Mouse (Mus musculus) limb, embryonic 14.5 days (tissue): ENCODE measurements around the gene Fbxo28. TPM values are rescaled to one million over a fixed set of nuclear protein-coding genes. Genes with fewer than 3 reads are reported as not detected.

Source experiments
- ATAC-seq: fragments of 200-750 bp; cut with Nextera tagmentation; 2 replicates; pipeline ENCODE4 v1.8.0; 2017; ENCODE audit warnings: low read depth, moderate number of reproducible peaks, moderate TSS enrichment; ENCODE audit not compliant: low FRiP score
- DNase-seq: peaks from one replicate; pipeline ENCODE4 v3.0.0-alpha.2; 2015; ENCODE audit warnings: low spot score
- H3K27ac ChIP-seq: fragments of 300-500 bp; sonication (generic); replicated peaks from 2 replicates; pipeline ENCODE4 v1.5.1; 2014; ENCODE audit warnings: low read depth, mild to moderate bottlenecking, low read length, moderate library complexity, mixed read lengths
- H3K27me3 ChIP-seq: fragments of 300-500 bp; sonication (generic); 2 replicates; pipeline ENCODE4 v1.6.1; 2014; ENCODE audit warnings: low read length, mixed read lengths; ENCODE audit not compliant: control insufficient read depth, insufficient read depth
- H3K36me3 ChIP-seq: fragments of 300-500 bp; sonication (generic); 2 replicates; pipeline ENCODE4 v1.6.1; 2014; ENCODE audit warnings: mild to moderate bottlenecking, low read length, moderate library complexity, mixed read lengths; ENCODE audit not compliant: control insufficient read depth, insufficient read depth
- H3K4me1 ChIP-seq: fragments of 300-500 bp; sonication (generic); 2 replicates; pipeline ENCODE4 v1.6.1; 2014; ENCODE audit warnings: antibody characterized with exemption, low read length, mixed read lengths; ENCODE audit not compliant: control insufficient read depth, insufficient read depth
- H3K4me2 ChIP-seq: fragments of 300-500 bp; sonication (generic); replicated peaks from 2 replicates; pipeline ENCODE4 v1.6.1; 2014; ENCODE audit warnings: low read depth, mild to moderate bottlenecking, low read length, moderate library complexity; ENCODE audit not compliant: severe bottlenecking
- H3K4me3 ChIP-seq: fragments of 300-500 bp; sonication (generic); replicated peaks from 2 replicates; pipeline ENCODE4 v1.5.1; 2014; ENCODE audit warnings: low read length
- H3K9ac ChIP-seq: fragments of 300-500 bp; sonication (generic); 2 replicates; pipeline ENCODE4 v1.6.1; 2014; ENCODE audit warnings: mild to moderate bottlenecking, low read depth, low read length, moderate library complexity; ENCODE audit not compliant: severe bottlenecking
- H3K9me3 ChIP-seq: fragments of 300-500 bp; sonication (generic); 2 replicates; pipeline ENCODE4 v1.6.1; 2016; ENCODE audit warnings: low read length; ENCODE audit not compliant: control insufficient read depth
- POLR2A ChIP-seq: fragments of 200-500 bp; IDR thresholded peaks from 2 replicates; pipeline ENCODE4 v1.8.0; 2012; ENCODE audit warnings: inconsistent platforms, mild to moderate bottlenecking, moderate library complexity, borderline replicate concordance; ENCODE audit not compliant: insufficient read depth, insufficient read length; ENCODE audit errors: extremely low read depth
- WGBS: fragments of 180-500 bp; shearing (Covaris S2); extraction: QIAGEN DNeasy Blood & Tissue Kit; methylation state at CpG from one replicate; pipeline ENCODE4 v1.1.7; 2014; 5-methylcytosine and 5-hydroxymethylcytosine counted together
- polyA plus RNA-seq, 2 experiments: library from polyadenylated mRNA; depleted of rRNA in 1 of 2; stranded (reverse) in 1 of 2; unstranded in 1 of 2; fragments of >200 nt; fragmentation: Nextera tagmentation in 1 of 2; extraction: Ambion mirVana in 1 of 2; gene quantifications; 2 replicates each; pipeline versions ENCODE4 v1.2.1 to v1.2.3; 2012 to 2014

The Fbxo28 gene
- polyA plus RNA-seq, 2 experiments, result 19.0 to 26.9 TPM

- Histone ChIP-seq H3K4me1 (peaks cover 3% of the 10 kb centered on the region; the same call in 1 of the 2 replicates), H3K4me2 (no peak overlapping the region), H3K27me3 (no peaks in the 10 kb centered on the region), H3K9ac (no peak overlapping the region), H3K9me3 (no peaks in the 10 kb centered on the region), H3K27ac (no peak overlapping the region), H3K4me3 (no peak overlapping the region), H3K36me3 (no peaks in the 10 kb centered on the region)
- no peak for DNase-seq
- no peak for TF ChIP-seq POLR2A
- ATAC-seq, result no peak
- WGBS, result 83% methylated on average over 7 of the region's 7 CpGs
These were observed 39.3 kb upstream of the Fbxo28 start for GRCm38 (mm10) chr1:182380683-182381082.

GRCm38 (mm10) chr1:182378876-182379275, 37.4 kb upstream of the Fbxo28 start:
- WGBS, result 80% methylated on average over 7 of the region's 7 CpGs
- H3K27me3 ChIP-seq, result no peaks in the 10 kb centered on the region
- no peak overlapping the region for H3K4me2 ChIP-seq
- no peaks in the 10 kb centered on the region for H3K9me3 ChIP-seq
- no peak overlapping the region for H3K27ac ChIP-seq
- H3K9ac ChIP-seq, result no peak overlapping the region
- DNase-seq, result no peak
- no peak for ATAC-seq
- H3K4me3 ChIP-seq, result no peak overlapping the region
- peaks cover 3% of the 10 kb centered on the region; the same call in 1 of the 2 replicates for H3K4me1 ChIP-seq
- TF ChIP-seq POLR2A, result no peak
- H3K36me3 ChIP-seq, result no peaks in the 10 kb centered on the region

- H3K4me2 ChIP-seq, result no peak overlapping the region
- H3K27me3 ChIP-seq, result no peaks in the 10 kb centered on the region
- DNase-seq (no peak), ATAC-seq (no peak)
- TF ChIP-seq POLR2A, result no peak
- peaks cover 3% of the 10 kb centered on the region; the same call in 1 of the 2 replicates for H3K4me1 ChIP-seq
- no peak overlapping the region for H3K4me3 ChIP-seq
- no peak overlapping the region for H3K27ac ChIP-seq
- H3K9ac ChIP-seq, result no peak overlapping the region
- WGBS, result 79% methylated on average over 11 of the region's 11 CpGs
- H3K36me3 ChIP-seq, result no peaks in the 10 kb centered on the region
- H3K9me3 ChIP-seq, result no peaks in the 10 kb centered on the region
These were observed 36.9 kb upstream of the Fbxo28 start for GRCm38 (mm10) chr1:182378205-182378835.

DNA sequence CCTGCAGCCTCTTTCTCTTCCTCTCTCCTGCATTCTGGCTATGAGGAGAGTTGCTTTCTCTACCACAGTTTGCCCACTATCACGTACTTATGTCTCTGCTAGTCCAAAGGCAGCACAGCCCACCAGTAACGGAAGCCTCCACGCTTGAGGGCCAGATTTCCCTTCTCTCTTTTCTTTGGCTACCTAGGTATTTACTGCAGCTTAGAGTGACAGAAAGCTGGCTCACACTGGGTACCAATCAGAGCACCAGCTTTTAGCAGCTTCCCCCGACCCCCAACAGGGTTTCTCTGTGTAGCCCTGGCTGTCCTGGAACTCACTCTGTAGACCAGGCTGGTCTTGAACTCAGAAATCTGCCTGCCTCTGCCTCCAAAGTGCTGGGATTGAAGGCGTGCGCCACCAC, 36.1 kb upstream of the Fbxo28 start:
- WGBS, result 79% methylated on average over 6 of the region's 6 CpGs
- no peaks in the 10 kb centered on the region for H3K36me3 ChIP-seq
- H3K9me3 ChIP-seq, result no peaks in the 10 kb centered on the region
- ATAC-seq, result no peak
- no peak for TF ChIP-seq POLR2A
- no peak overlapping the region for H3K4me3 ChIP-seq
- H3K4me2 ChIP-seq, result no peak overlapping the region
- no peak overlapping the region for H3K27ac ChIP-seq
- no peaks in the 10 kb centered on the region for H3K27me3 ChIP-seq
- H3K4me1 ChIP-seq, result peaks cover 3% of the 10 kb centered on the region; the same call in 1 of the 2 replicates
- H3K9ac ChIP-seq, result no peak overlapping the region
- no peak for DNase-seq

- no peaks in the 10 kb centered on the region for H3K36me3 ChIP-seq
- ATAC-seq, result no peak
- no peak for DNase-seq
- H3K27me3 ChIP-seq, result no peaks in the 10 kb centered on the region
- no peak for TF ChIP-seq POLR2A
- H3K9me3 ChIP-seq, result no peaks in the 10 kb centered on the region
- no peak overlapping the region for H3K4me2 ChIP-seq
- H3K27ac ChIP-seq, result no peak overlapping the region
- no peak overlapping the region for H3K9ac ChIP-seq
- H3K4me3 ChIP-seq, result no peak overlapping the region
- peaks cover 3% of the 10 kb centered on the region; the same call in 1 of the 2 replicates for H3K4me1 ChIP-seq
- 86% methylated on average over 7 of the region's 7 CpGs for WGBS
These were observed 35.4 kb upstream of the Fbxo28 start for GRCm38 (mm10) chr1:182376826-182377225.

DNA sequence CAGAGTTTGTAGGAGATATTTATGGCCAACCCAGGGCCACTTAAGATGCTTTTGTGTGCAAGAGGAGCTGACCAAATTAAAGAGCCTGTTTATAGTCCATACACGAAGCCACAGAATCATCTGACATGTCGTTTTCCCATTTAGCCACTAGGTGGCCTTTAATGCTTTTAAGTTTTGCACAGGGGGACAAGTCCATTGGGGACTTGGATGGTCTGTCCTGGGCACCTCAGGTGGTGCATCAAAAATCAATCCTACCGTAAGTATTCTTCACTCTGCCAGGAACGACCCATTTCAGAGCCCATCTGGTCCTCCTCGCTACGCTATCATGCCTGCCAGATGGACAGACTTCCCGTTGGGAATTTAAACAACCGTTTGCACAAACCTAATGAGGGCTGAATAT, 34.8 kb upstream of the Fbxo28 start:
- Histone ChIP-seq H3K4me3 (no peak overlapping the region), H3K9me3 (no peaks in the 10 kb centered on the region), H3K4me2 (no peak overlapping the region), H3K27me3 (no peaks in the 10 kb centered on the region), H3K27ac (no peak overlapping the region), H3K36me3 (no peaks in the 10 kb centered on the region), H3K9ac (no peak overlapping the region), H3K4me1 (peaks cover 3% of the 10 kb centered on the region; the same call in 1 of the 2 replicates)
- DNase-seq, result peak; percentile 60
- no peak for TF ChIP-seq POLR2A
- ATAC-seq, result no peak
- WGBS, result 35% methylated on average over 8 of the region's 8 CpGs
